Comparison of ENCODE assay signal across 16 mouse cellular contexts in genomic region chr4:36890365-36890764, GRCm38 (mm10).
"Had no signal": no experiment of that assay in that cellular context is flagged by ENCODE, and none has a peak within 500 bp of the region (broad histone marks: within the 10 kb centered on the region; RNA-seq: fewer than 3 reads in every experiment).

No protein-coding gene starts in this region.

- H3K9me3 ChIP-seq: neural tube, embryonic 12.5 days; neural tube, embryonic 13.5 days; stomach, embryonic 15.5 days had no signal

- H3K4me3 ChIP-seq: neural tube, embryonic 12.5 days; neural tube, embryonic 13.5 days; neural tube, embryonic 15.5 days; stomach, embryonic 15.5 days had no signal

- DNase-seq: retina, postnatal 1 day; right cerebral cortex, adult 18-20 months; right cerebral cortex, postnatal 14 days; right cerebral cortex, postnatal 25 days; spleen, adult 18-20 months; thymus, adult 18-20 months; thymus, adult 2 months; thymus, postnatal 14 days; thymus, postnatal 25 days; thymus, postnatal 36 days; thymus, postnatal 4 days had no signal

- H3K9ac ChIP-seq: neural tube, embryonic 12.5 days; neural tube, embryonic 13.5 days; neural tube, embryonic 15.5 days; stomach, embryonic 15.5 days had no signal

- H3K27ac ChIP-seq: neural tube, embryonic 12.5 days; neural tube, embryonic 13.5 days; neural tube, embryonic 15.5 days; stomach, embryonic 15.5 days; stomach, postnatal 0 days had no signal

- H3K36me3 ChIP-seq: neural tube, embryonic 12.5 days; neural tube, embryonic 13.5 days; stomach, embryonic 15.5 days had no signal

- H3K4me2 ChIP-seq: neural tube, embryonic 12.5 days; neural tube, embryonic 13.5 days; neural tube, embryonic 15.5 days; stomach, embryonic 15.5 days had no signal

- H3K4me1 ChIP-seq: neural tube, embryonic 12.5 days; neural tube, embryonic 13.5 days; neural tube, embryonic 15.5 days; stomach, embryonic 15.5 days had no signal

- H3K27me3 ChIP-seq: neural tube, embryonic 12.5 days; neural tube, embryonic 13.5 days; neural tube, embryonic 15.5 days; stomach, embryonic 15.5 days had no signal
